Mouse (Mus musculus) forebrain, embryonic 14.5 days (tissue): ENCODE results near the gene 4933434E20Rik. TPM values are rescaled to one million over a fixed set of nuclear protein-coding genes. Genes with fewer than 3 reads are reported as not detected.

Source experiments
- ATAC-seq: fragments of 200-750 bp; cut with Nextera tagmentation; 2 replicates; pipeline ENCODE4 v1.8.0; 2017; ENCODE audit warnings: mild to moderate bottlenecking, moderate library complexity
- DNase-seq: peaks from one replicate; pipeline ENCODE4 v3.0.0-alpha.2; 2015; ENCODE audit warnings: low spot score
- H3K27ac ChIP-seq: fragments of 300-500 bp; sonication (generic); 2 replicates; pipeline ENCODE4 v1.5.1; 2014; ENCODE audit warnings: low read depth, mild to moderate bottlenecking, control low read depth, low read length, moderate library complexity
- H3K27me3 ChIP-seq: fragments of 300-500 bp; sonication (generic); replicated peaks from 2 replicates; pipeline ENCODE4 v1.6.1; 2014; ENCODE audit warnings: low read length, control low read depth, mixed read lengths; ENCODE audit not compliant: control insufficient read depth, insufficient read depth
- H3K36me3 ChIP-seq: fragments of 300-500 bp; sonication (generic); 2 replicates; pipeline ENCODE4 v1.6.1; 2014; ENCODE audit warnings: low read length, control low read depth; ENCODE audit not compliant: control insufficient read depth, insufficient read depth
- H3K4me1 ChIP-seq: fragments of 300-500 bp; sonication (generic); 2 replicates; pipeline ENCODE4 v1.6.1; 2014; ENCODE audit warnings: antibody characterized with exemption, low read length, control low read depth; ENCODE audit not compliant: control insufficient read depth, insufficient read depth
- H3K4me2 ChIP-seq: fragments of 300-500 bp; sonication (generic); 2 replicates; pipeline ENCODE4 v1.6.1; 2014; ENCODE audit warnings: mild to moderate bottlenecking, control low read depth, low read length
- H3K4me3 ChIP-seq: fragments of 300-500 bp; sonication (generic); 2 replicates; pipeline ENCODE4 v1.5.1; 2014; ENCODE audit warnings: low read depth, low read length, control low read depth
- H3K9ac ChIP-seq: fragments of 300-500 bp; sonication (generic); 2 replicates; pipeline ENCODE4 v1.6.1; 2014; ENCODE audit warnings: mild to moderate bottlenecking, low read length, control low read depth, moderate library complexity
- H3K9me3 ChIP-seq: fragments of 300-500 bp; sonication (generic); replicated peaks from 2 replicates; pipeline ENCODE4 v1.6.1; 2016; ENCODE audit warnings: low read length, control low read depth, mixed read lengths; ENCODE audit not compliant: control insufficient read depth
- WGBS: fragments of 180-500 bp; shearing (Covaris S2); extraction: QIAGEN DNeasy Blood & Tissue Kit; methylation state at CpG from one replicate; pipeline ENCODE4 v1.1.7; 2014; 5-methylcytosine and 5-hydroxymethylcytosine counted together
- polyA plus RNA-seq: library from polyadenylated mRNA; unstranded; fragments of >200 nt; fragmentation: Nextera tagmentation; extraction: Ambion mirVana; gene quantifications from 2 replicates; pipeline ENCODE4 v1.2.1, GENCODE M21; 2014

4933434E20Rik gene
- polyA plus RNA-seq, result 246 and 248 TPM in 2 replicates

GRCm38 (mm10) chr3:90051441-90052350, at the start of gene 4933434E20Rik:
Gene 4933434E20Rik, plus strand, starts transcription at chr3:90051636.
- H3K27me3 ChIP-seq, result no peaks in the 10 kb centered on the region
- H3K4me1 ChIP-seq, result peaks cover 26% of the 10 kb centered on the region
- H3K27ac ChIP-seq, result peak within 1 kb of the TSS; percentile 91
- H3K36me3 ChIP-seq, result peaks cover 28% of the 10 kb centered on the region
- peak; percentile 58 for DNase-seq
- H3K9ac ChIP-seq, result peak within 1 kb of the TSS; percentile 97
- no peaks in the 10 kb centered on the region for H3K9me3 ChIP-seq
- ATAC-seq, result peak; percentile 69
- under 1% methylated on average over 43 of the region's 43 CpGs for WGBS
- peak within 1 kb of the TSS; percentile 88 for H3K4me3 ChIP-seq
- peak within 1 kb of the TSS; percentile 83 for H3K4me2 ChIP-seq

- no peak overlapping the region for H3K4me3 ChIP-seq
- DNase-seq (no peak), ATAC-seq (no peak)
- WGBS, result 79% methylated on average over 3 of the region's 3 CpGs
- H3K27me3 ChIP-seq, result no peaks in the 10 kb centered on the region
- H3K9me3 ChIP-seq, result no peaks in the 10 kb centered on the region
- H3K9ac ChIP-seq, result no peak overlapping the region
- H3K4me2 ChIP-seq, result no peak overlapping the region
- no peaks in the 10 kb centered on the region for H3K4me1 ChIP-seq
- peaks cover 80% of the 10 kb centered on the region for H3K36me3 ChIP-seq
- no peak overlapping the region for H3K27ac ChIP-seq
Observed at GRCm38 (mm10) chr3:90004091-90004796, 47.2 kb upstream of the 4933434E20Rik start.

- Histone ChIP-seq H3K4me3 (no peak overlapping the region), H3K4me2 (no peak overlapping the region), H3K9me3 (no peaks in the 10 kb centered on the region), H3K27ac (no peak overlapping the region), H3K27me3 (no peaks in the 10 kb centered on the region), H3K4me1 (no peaks in the 10 kb centered on the region), H3K9ac (no peak overlapping the region), H3K36me3 (peaks cover 96% of the 10 kb centered on the region)
- ATAC-seq, result no peak
- DNase-seq, result no peak
- 81% methylated on average over 2 of the region's 2 CpGs for WGBS
Observed at GRCm38 (mm10) chr3:90010291-90010690, 41.1 kb upstream of the 4933434E20Rik start.

- no peak overlapping the region for H3K4me3 ChIP-seq
- peaks cover 98% of the 10 kb centered on the region for H3K36me3 ChIP-seq
- no peak overlapping the region for H3K9ac ChIP-seq
- ATAC-seq (no peak), DNase-seq (no peak)
- 92% methylated on average over 4 of the region's 4 CpGs for WGBS
- H3K9me3 ChIP-seq, result no peaks in the 10 kb centered on the region
- no peak overlapping the region for H3K4me2 ChIP-seq
- no peaks in the 10 kb centered on the region for H3K27me3 ChIP-seq
- H3K27ac ChIP-seq, result no peak overlapping the region
- H3K4me1 ChIP-seq, result no peaks in the 10 kb centered on the region
Observed at GRCm38 (mm10) chr3:90016626-90017025, 34.8 kb upstream of the 4933434E20Rik start.

GRCm38 (mm10) chr3:90034653-90035052, 16.8 kb upstream of the 4933434E20Rik start:
- Histone ChIP-seq H3K4me2 (no peak overlapping the region), H3K9ac (no peak overlapping the region), H3K27me3 (no peaks in the 10 kb centered on the region), H3K27ac (no peak overlapping the region), H3K36me3 (peaks cover 89% of the 10 kb centered on the region), H3K4me1 (no peaks in the 10 kb centered on the region), H3K4me3 (no peak overlapping the region), H3K9me3 (no peaks in the 10 kb centered on the region)
- WGBS, result 92% methylated on average over 2 of the region's 2 CpGs
- ATAC-seq, result no peak
- no peak for DNase-seq

- Histone ChIP-seq H3K4me1 (no peaks in the 10 kb centered on the region), H3K27ac (no peak overlapping the region), H3K9me3 (no peaks in the 10 kb centered on the region), H3K4me2 (no peak overlapping the region), H3K9ac (no peak overlapping the region), H3K4me3 (no peak overlapping the region), H3K36me3 (peaks cover 86% of the 10 kb centered on the region), H3K27me3 (no peaks in the 10 kb centered on the region)
- ATAC-seq (no peak), DNase-seq (no peak)
- WGBS, result 96% methylated on average over 1 of the region's 1 CpGs
Observed at GRCm38 (mm10) chr3:90036263-90036662, 15.2 kb upstream of the 4933434E20Rik start.

GRCm38 (mm10) chr3:90049691-90050090, 1.7 kb upstream of the 4933434E20Rik start:
- H3K9me3 ChIP-seq, result no peaks in the 10 kb centered on the region
- ATAC-seq (no peak), DNase-seq (no peak)
- H3K27me3 ChIP-seq, result no peaks in the 10 kb centered on the region
- no peak overlapping the region for H3K4me2 ChIP-seq
- no peak overlapping the region for H3K27ac ChIP-seq
- H3K9ac ChIP-seq, result peak overlapping the region; percentile 35; the same call in 1 of the 2 replicates
- no peak overlapping the region for H3K4me3 ChIP-seq
- peaks cover 21% of the 10 kb centered on the region for H3K4me1 ChIP-seq
- peaks cover 27% of the 10 kb centered on the region for H3K36me3 ChIP-seq
- WGBS, result 48% methylated on average over 3 of the region's 3 CpGs

GRCm38 (mm10) chr3:90052351-90053241, 1.2 kb downstream of the 4933434E20Rik start, which contains the start of gene Ubap2l:
Gene Ubap2l, minus strand, starts transcription at chr3:90052628.
- DNase-seq (peak; percentile 99), ATAC-seq (peak; percentile 92)
- Histone ChIP-seq H3K27ac (peak within 1 kb of the TSS; percentile 93), H3K4me1 (peaks cover 26% of the 10 kb centered on the region), H3K27me3 (no peaks in the 10 kb centered on the region), H3K9ac (peak within 1 kb of the TSS; percentile 97), H3K9me3 (no peaks in the 10 kb centered on the region), H3K4me3 (peak within 1 kb of the TSS; percentile 88), H3K36me3 (peaks cover 29% of the 10 kb centered on the region), H3K4me2 (peak within 1 kb of the TSS; percentile 83)
- under 1% methylated on average over 72 of the region's 81 CpGs for WGBS
